Mouse (Mus musculus): ENCODE measurements around the gene Myocos. TPM values are rescaled to one million over a fixed set of nuclear protein-coding genes. Genes with fewer than 3 reads are reported as not detected.

The Myocos gene
- polyA plus RNA-seq, 1 experiment from 2014 or later: not detected

Other genes starting within 250 kb of the Myocos start
- not detected in 3 replicates for gene Dnm3, start 180.2 kb downstream of the Myocos start, polyA plus RNA-seq (2018)
- gene Mettl13, start 109.7 kb downstream of the Myocos start, polyA plus RNA-seq (2018): 3.0 to 4.9 TPM (median 4.5 TPM) in 3 replicates
- gene Vamp4, start 87.7 kb downstream of the Myocos start, polyA plus RNA-seq (2018): 46.2 to 109 TPM (median 66.1 TPM) in 3 replicates
- not detected in 3 replicates for gene Myoc, start 19.1 kb downstream of the Myocos start, polyA plus RNA-seq (2018)
- gene Prrc2c, start 82.3 kb upstream of the Myocos start, polyA plus RNA-seq (2018): 44.0 to 64.3 TPM (median 56.5 TPM) in 3 replicates
- gene Fmo4, start 155.8 kb upstream of the Myocos start, polyA plus RNA-seq (2018): not detected in 3 replicates
- gene Fmo1, start 208.4 kb upstream of the Myocos start, polyA plus RNA-seq (2018): not detected in 3 replicates
- gene Fmo2, start 240.5 kb upstream of the Myocos start, polyA plus RNA-seq (2018): not detected in 3 replicates

Data from macrophage (primary cell).